Mouse (Mus musculus): ENCODE measurements around the gene Gab2.

- no peak for TF ChIP-seq CTCF (IDR thresholded peaks at IDR 0.05; ENCODE audit: borderline replicate concordance, control insufficient read depth, extremely low read depth, insufficient read depth, low read length, poor library complexity)
- TF ChIP-seq POLR2A (IDR thresholded peaks at IDR 0.05; ENCODE audit: control insufficient read depth, extremely low read depth, insufficient read depth, low read length, poor library complexity), result no peak
Measured at GRCm38 (mm10) chr7:97060966-97061365, 20.4 kb upstream of the Gab2 start.
